Mouse (Mus musculus) stomach, embryonic 16.5 days (tissue): ENCODE results near the gene Map3k12. TPM values are rescaled to one million over a fixed set of nuclear protein-coding genes. Genes with fewer than 3 reads are reported as not detected.
A peak's percentile ranks its signal among the peaks of the same experiment; 100 is the strongest.

Experiments
- ATAC-seq: fragments of 200-750 bp; cut with Nextera tagmentation; 2 replicates; pipeline ENCODE4 v1.8.0; 2017; ENCODE audit warnings: moderate number of reproducible peaks, moderate TSS enrichment; ENCODE audit not compliant: insufficient read depth, low FRiP score
- H3K27ac ChIP-seq: fragments of 300-500 bp; sonication (generic); 2 replicates; pipeline ENCODE4 v1.5.1; 2014; ENCODE audit warnings: low read length
- H3K27me3 ChIP-seq: fragments of 300-500 bp; sonication (generic); 2 replicates; pipeline ENCODE4 v1.6.1; 2014; ENCODE audit warnings: low read length, control low read depth, mixed read lengths; ENCODE audit not compliant: control insufficient read depth, insufficient read depth
- H3K36me3 ChIP-seq: fragments of 300-500 bp; sonication (generic); 2 replicates; pipeline ENCODE4 v1.6.1; 2014; ENCODE audit warnings: low read length; ENCODE audit not compliant: control insufficient read depth, insufficient read depth
- H3K4me1 ChIP-seq: fragments of 300-500 bp; sonication (generic); 2 replicates; pipeline ENCODE4 v1.6.1; 2014; ENCODE audit warnings: low read length, control low read depth, mixed read lengths; ENCODE audit not compliant: control insufficient read depth, insufficient read depth
- H3K4me2 ChIP-seq: fragments of 300-500 bp; sonication (generic); 2 replicates; pipeline ENCODE4 v1.6.1; 2014; ENCODE audit warnings: low read depth, low read length, mixed read lengths
- H3K4me3 ChIP-seq: fragments of 300-500 bp; sonication (generic); replicated peaks from 2 replicates; pipeline ENCODE4 v1.5.1; 2014; ENCODE audit warnings: mild to moderate bottlenecking, low read length
- H3K9ac ChIP-seq: fragments of 300-500 bp; sonication (generic); 2 replicates; pipeline ENCODE4 v1.6.1; 2014; ENCODE audit warnings: low read length
- H3K9me3 ChIP-seq: fragments of 300-500 bp; sonication (generic); replicated peaks from 2 replicates; pipeline ENCODE4 v1.6.1; 2016; ENCODE audit warnings: low read length, control low read depth; ENCODE audit not compliant: control insufficient read depth
- WGBS: fragments of 180-500 bp; shearing (Covaris S2); extraction: QIAGEN DNeasy Blood & Tissue Kit; methylation state at CpG from one replicate; pipeline ENCODE4 v1.1.7; 2014; 5-methylcytosine and 5-hydroxymethylcytosine counted together
- polyA plus RNA-seq: library from polyadenylated mRNA; unstranded; fragments of >200 nt; fragmentation: Nextera tagmentation; extraction: Ambion mirVana; gene quantifications from 2 replicates; pipeline ENCODE4 v1.2.1, GENCODE M21; 2015

Gene Map3k12
- polyA plus RNA-seq: 14.3 and 15.1 TPM in 2 replicates

- Histone ChIP-seq H3K27me3 (no peaks in the 10 kb centered on the region), H3K4me1 (peaks cover 37% of the 10 kb centered on the region), H3K4me3 (peak within 1 kb of the TSS; percentile 57), H3K4me2 (peak within 1 kb of the TSS; percentile 86), H3K9me3 (no peaks in the 10 kb centered on the region), H3K36me3 (no peaks in the 10 kb centered on the region), H3K27ac (peak within 1 kb of the TSS; percentile 81), H3K9ac (peak within 1 kb of the TSS; percentile 75)
- no peak for ATAC-seq
- WGBS: under 1% methylated on average over 43 of the region's 43 CpGs
These were observed at the start of gene Map3k12 for GRCm38 (mm10) chr15:102516728-102517404. Gene Map3k12, minus strand, starts transcription at chr15:102517064.

DNA sequence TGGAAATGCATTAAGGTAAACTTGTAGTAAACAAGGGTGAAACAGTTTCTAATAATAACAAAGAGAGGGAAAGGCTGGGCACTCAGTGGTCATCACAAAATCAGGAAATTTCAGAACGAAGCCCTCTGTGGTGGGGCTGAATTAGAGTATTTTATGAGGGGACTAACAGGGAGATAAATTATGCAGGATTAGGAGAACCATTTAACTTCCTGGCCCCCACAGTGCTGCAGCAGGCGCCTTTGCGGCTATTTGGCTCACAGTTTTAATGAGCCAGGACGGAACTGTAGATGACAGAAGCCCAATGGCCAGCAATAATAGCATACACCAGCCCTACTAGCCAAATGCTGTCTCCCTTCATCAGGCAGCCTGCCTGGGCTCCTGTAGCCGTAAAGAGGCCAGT, 46.8 kb upstream of the Map3k12 start:
- no peak for ATAC-seq
- Histone ChIP-seq H3K27ac (no peak overlapping the region), H3K9me3 (no peaks in the 10 kb centered on the region), H3K4me2 (no peak overlapping the region), H3K4me1 (no peaks in the 10 kb centered on the region), H3K9ac (no peak overlapping the region), H3K27me3 (no peaks in the 10 kb centered on the region), H3K36me3 (peaks cover 6% of the 10 kb centered on the region; the same call in 1 of the 2 replicates), H3K4me3 (no peak overlapping the region)
- 90% methylated on average over 5 of the region's 5 CpGs for WGBS

DNA sequence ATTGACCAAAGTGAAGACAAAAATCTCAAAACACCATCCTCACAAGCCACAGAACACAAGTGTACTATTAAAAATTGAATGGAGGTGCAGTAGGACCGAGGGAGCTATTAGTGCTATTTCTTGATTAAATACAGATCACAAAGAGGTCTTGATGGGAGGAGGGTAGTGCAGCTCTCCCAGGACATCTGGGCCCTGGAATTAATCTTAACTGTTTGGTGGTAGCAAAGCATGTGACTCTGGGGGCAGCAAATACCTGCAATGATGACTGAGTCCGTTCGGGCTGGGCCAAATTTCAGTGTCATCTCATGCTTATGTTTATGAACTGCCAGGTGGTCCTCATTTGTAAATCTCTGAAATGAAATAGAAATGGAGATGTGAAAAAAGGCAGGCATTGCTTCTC, 46.2 kb upstream of the Map3k12 start:
- Histone ChIP-seq H3K27ac (no peak overlapping the region), H3K27me3 (no peaks in the 10 kb centered on the region), H3K9me3 (no peaks in the 10 kb centered on the region), H3K4me2 (no peak overlapping the region), H3K4me1 (no peaks in the 10 kb centered on the region), H3K4me3 (no peak overlapping the region), H3K36me3 (peaks cover 6% of the 10 kb centered on the region; the same call in 1 of the 2 replicates), H3K9ac (no peak overlapping the region)
- no peak for ATAC-seq
- WGBS: 79% methylated on average over 3 of the region's 3 CpGs

DNA sequence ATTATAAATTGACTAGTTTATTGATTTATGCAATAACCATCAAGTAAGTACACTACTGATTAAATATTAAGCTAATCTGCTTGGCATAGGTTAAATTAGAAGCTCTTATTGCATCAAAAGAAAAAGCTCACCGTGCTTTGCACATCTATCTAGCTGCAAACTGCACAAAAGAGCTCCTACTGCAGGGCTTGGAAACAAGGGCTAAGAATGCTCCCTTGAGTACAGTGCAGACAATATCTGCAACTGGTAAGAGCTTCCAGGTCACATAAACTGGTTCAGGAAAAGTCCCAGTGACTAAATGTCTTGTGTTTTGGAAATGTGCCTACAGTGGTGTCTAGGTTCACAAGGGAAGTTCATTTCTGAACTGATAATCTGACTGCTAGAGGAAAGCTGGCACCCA, 45.6 kb upstream of the Map3k12 start:
- Histone ChIP-seq H3K36me3 (peaks cover 6% of the 10 kb centered on the region; the same call in 1 of the 2 replicates), H3K9ac (no peak overlapping the region), H3K27me3 (no peaks in the 10 kb centered on the region), H3K4me1 (no peaks in the 10 kb centered on the region), H3K4me3 (no peak overlapping the region), H3K4me2 (no peak overlapping the region), H3K9me3 (no peaks in the 10 kb centered on the region), H3K27ac (no peak overlapping the region)
- no peak for ATAC-seq
- 88% methylated on average over 1 of the region's 1 CpGs for WGBS

DNA sequence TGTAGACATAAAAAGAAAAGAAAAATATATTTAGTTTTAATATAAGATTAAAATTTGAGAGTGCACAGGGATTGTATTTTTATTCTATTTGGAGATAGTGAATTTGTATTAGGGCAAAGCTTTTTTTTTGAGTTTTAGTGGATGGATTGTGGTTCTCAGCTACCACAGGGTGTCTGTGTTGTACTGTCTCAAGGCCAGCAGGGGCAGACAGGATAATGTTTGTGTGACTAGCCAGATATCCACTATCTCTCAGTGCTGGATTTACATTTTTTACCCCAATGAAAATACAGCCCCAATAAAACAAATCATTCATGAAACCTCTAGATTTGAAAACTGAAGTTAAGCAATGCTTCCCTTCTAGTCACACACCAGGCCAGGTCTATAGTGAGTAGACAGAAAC, 40.7 kb upstream of the Map3k12 start:
- H3K4me1 ChIP-seq: no peaks in the 10 kb centered on the region
- H3K4me2 ChIP-seq: no peak overlapping the region
- H3K27ac ChIP-seq: 0 out of 2 replicates have a peak overlapping the region, but pooled peaks have one; percentile 19
- no peak overlapping the region for H3K4me3 ChIP-seq
- H3K36me3 ChIP-seq: peaks cover 25% of the 10 kb centered on the region
- no peaks in the 10 kb centered on the region for H3K9me3 ChIP-seq
- no peak for ATAC-seq
- H3K27me3 ChIP-seq: no peaks in the 10 kb centered on the region
- H3K9ac ChIP-seq: no peak overlapping the region

DNA sequence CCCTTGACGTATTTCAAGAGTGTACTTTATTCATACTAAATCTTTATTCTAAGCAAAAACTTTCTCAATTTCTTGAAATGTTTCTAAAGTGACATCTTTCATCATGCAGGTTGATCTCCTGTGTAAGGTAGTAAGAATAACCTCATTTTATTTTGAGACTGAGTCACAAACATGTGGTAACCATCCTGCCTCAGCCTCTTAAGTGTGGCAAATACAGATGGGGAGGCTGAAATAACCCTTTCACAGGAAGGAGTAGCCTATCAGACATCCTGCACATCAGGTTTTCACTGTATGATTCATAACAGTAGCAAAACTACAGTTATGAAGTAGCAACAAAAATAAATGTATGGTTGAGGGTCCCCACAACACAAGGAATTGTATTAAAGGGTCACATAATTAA, 38.7 kb upstream of the Map3k12 start:
- Histone ChIP-seq H3K27me3 (no peaks in the 10 kb centered on the region), H3K4me3 (no peak overlapping the region), H3K9me3 (no peaks in the 10 kb centered on the region), H3K4me1 (no peaks in the 10 kb centered on the region), H3K27ac (no peak overlapping the region), H3K4me2 (no peak overlapping the region), H3K36me3 (peaks cover 29% of the 10 kb centered on the region), H3K9ac (no peak overlapping the region)
- WGBS: 96% methylated on average over 1 of the region's 1 CpGs
- no peak for ATAC-seq

GRCm38 (mm10) chr15:102552599-102552998, 35.7 kb upstream of the Map3k12 start:
- Histone ChIP-seq H3K36me3 (peaks cover 27% of the 10 kb centered on the region), H3K4me3 (no peak overlapping the region), H3K9me3 (no peaks in the 10 kb centered on the region), H3K4me2 (no peak overlapping the region), H3K27ac (no peak overlapping the region), H3K27me3 (no peaks in the 10 kb centered on the region), H3K4me1 (no peaks in the 10 kb centered on the region), H3K9ac (no peak overlapping the region)
- 98% methylated on average over 5 of the region's 5 CpGs for WGBS
- ATAC-seq: no peak

DNA sequence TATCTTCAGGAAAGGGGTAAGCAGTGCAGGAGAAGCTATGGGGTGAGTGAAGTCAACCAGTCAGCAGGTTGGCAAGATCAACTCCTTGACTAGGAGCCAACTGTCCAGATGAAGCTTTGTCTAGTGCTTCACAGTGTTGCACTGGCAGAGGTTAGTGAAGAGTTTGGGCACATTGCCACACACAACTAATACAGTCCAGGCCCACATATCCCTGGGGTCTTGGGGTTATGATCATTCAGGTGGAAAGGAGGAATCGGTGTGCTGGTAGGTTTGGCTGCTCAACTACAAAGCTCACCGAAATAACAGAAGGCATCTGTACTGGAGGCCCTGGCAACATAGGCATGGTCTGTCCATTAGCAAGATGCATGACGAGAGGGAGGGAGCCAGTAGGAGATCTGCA, 30.6 kb upstream of the Map3k12 start:
- peaks cover 30% of the 10 kb centered on the region for H3K36me3 ChIP-seq

GRCm38 (mm10) chr15:102546677-102547427, 30.0 kb upstream of the Map3k12 start:
- no peak for ATAC-seq
- no peaks in the 10 kb centered on the region for H3K4me1 ChIP-seq
- H3K9me3 ChIP-seq: no peaks in the 10 kb centered on the region
- H3K4me3 ChIP-seq: no peak overlapping the region
- no peaks in the 10 kb centered on the region for H3K27me3 ChIP-seq
- 83% methylated on average over 3 of the region's 3 CpGs for WGBS
- no peak overlapping the region for H3K27ac ChIP-seq
- H3K9ac ChIP-seq: no peak overlapping the region
- H3K36me3 ChIP-seq: peaks cover 30% of the 10 kb centered on the region
- no peak overlapping the region for H3K4me2 ChIP-seq

More for the DNA sequence above, 30.6 kb upstream of the Map3k12 start:
- ATAC-seq: no peak
- H3K4me3 ChIP-seq: no peak overlapping the region
- no peak overlapping the region for H3K27ac ChIP-seq
- 93% methylated on average over 3 of the region's 3 CpGs for WGBS
- H3K4me1 ChIP-seq: no peaks in the 10 kb centered on the region
- no peak overlapping the region for H3K9ac ChIP-seq
- no peaks in the 10 kb centered on the region for H3K27me3 ChIP-seq
- H3K4me2 ChIP-seq: no peak overlapping the region
- no peaks in the 10 kb centered on the region for H3K9me3 ChIP-seq
